Mouse (Mus musculus) olfactory bulb, adult 2 months (tissue): ENCODE data around the gene Lpin2.

Source experiments
- CTCF ChIP-seq: fragments of 200-500 bp; IDR thresholded peaks from 2 replicates; pipeline ENCODE4 v1.5.1; 2012; ENCODE audit warnings: low read depth, mild to moderate bottlenecking, low read length, moderate library complexity; ENCODE audit not compliant: insufficient read depth
- POLR2A ChIP-seq: fragments of 200-500 bp; IDR thresholded peaks from 2 replicates; pipeline ENCODE4 v1.6.1; 2012; ENCODE audit warnings: mild to moderate bottlenecking, low read depth, low read length, moderate library complexity; ENCODE audit not compliant: insufficient read depth

- TF ChIP-seq CTCF (no peak), POLR2A (no peak)
Measured at GRCm38 (mm10) chr17:71191063-71191462, 8.7 kb downstream of the Lpin2 start.
